9 mouse cellular contexts compared by ENCODE assay signal in the genomic region with DNA sequence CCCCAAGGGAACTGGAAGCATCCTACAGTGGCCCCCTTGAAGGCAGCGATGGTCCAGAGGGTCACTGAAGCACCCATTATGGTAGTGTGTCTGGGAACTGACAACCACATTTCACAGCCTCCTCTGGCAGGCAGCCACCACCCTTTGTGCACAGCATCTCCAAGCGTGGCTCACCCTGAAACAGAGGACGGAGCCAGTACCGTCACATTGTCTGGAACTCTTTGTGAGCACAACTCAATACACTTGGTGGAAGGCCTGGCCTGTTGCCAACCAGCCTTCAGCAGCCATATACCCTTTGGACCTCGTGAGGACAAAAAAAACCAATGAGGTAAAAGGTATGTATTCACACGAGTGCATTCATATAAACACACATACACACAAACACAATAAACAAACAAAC. TPM values are rescaled to one million over a fixed set of nuclear protein-coding genes. Genes with fewer than 3 reads are reported as not detected.
DNase-seq lines count a peak whose midpoint lies in the region; ATAC-seq lines count a peak whose summit lies in the region.
"Had no signal": no experiment of that assay in that cellular context is flagged by ENCODE, and none has a peak within 500 bp of the region (broad histone marks: within the 10 kb centered on the region; RNA-seq: fewer than 3 reads in every experiment).

No protein-coding gene starts in this region.

- H3K9me3 ChIP-seq in neural tube, embryonic 12.5 days = no peaks in the 10 kb centered on the region
- no peaks in the 10 kb centered on the region for H3K9me3 ChIP-seq in neural tube, embryonic 15.5 days (replicated peaks)
- no peaks in the 10 kb centered on the region for H3K9me3 ChIP-seq in intestine, embryonic 15.5 days
- H3K9me3 ChIP-seq: embryonic facial prominence, embryonic 13.5 days had no signal

- H3K9ac ChIP-seq in neural tube, embryonic 12.5 days = no peak overlapping the region
- no peak overlapping the region for H3K9ac ChIP-seq in neural tube, embryonic 15.5 days (replicated peaks)
- H3K9ac ChIP-seq in intestine, embryonic 15.5 days = no peak overlapping the region
- H3K9ac ChIP-seq: embryonic facial prominence, embryonic 13.5 days had no signal

- H3K4me2 ChIP-seq in neural tube, embryonic 12.5 days (replicated peaks) = no peak overlapping the region
- H3K4me2 ChIP-seq in neural tube, embryonic 15.5 days = no peak overlapping the region
- no peak overlapping the region for H3K4me2 ChIP-seq in intestine, embryonic 15.5 days (replicated peaks)
- H3K4me2 ChIP-seq: embryonic facial prominence, embryonic 13.5 days had no signal

- WGBS in neural tube, embryonic 12.5 days = 53% methylated on average over 6 of the region's 6 CpGs
- 45% methylated on average over 6 of the region's 6 CpGs for WGBS in neural tube, embryonic 15.5 days
- 45% methylated on average over 6 of the region's 6 CpGs for WGBS in intestine, embryonic 15.5 days

- peak; percentile 36; the same call in 1 of the 2 replicates for ATAC-seq in neural tube, embryonic 12.5 days (ENCODE audit: low FRiP score, low read depth)
- ATAC-seq in neural tube, embryonic 15.5 days (ENCODE audit: low FRiP score) = no peak
- peak; percentile 76; the same call in 1 of the 2 replicates for ATAC-seq in intestine, embryonic 15.5 days
- no peak for ATAC-seq in monocyte, adult 5-6 weeks (replicated peaks; ENCODE audit: insufficient number of reproducible peaks, low FRiP score, low TSS enrichment, poor library complexity, severe bottlenecking)

- H3K4me1 ChIP-seq in neural tube, embryonic 12.5 days = peaks cover 6% of the 10 kb centered on the region; the same call in 1 of the 2 replicates
- H3K4me1 ChIP-seq in neural tube, embryonic 15.5 days = no peaks in the 10 kb centered on the region
- no peaks in the 10 kb centered on the region; the same call in 1 of the 2 replicates for H3K4me1 ChIP-seq in intestine, embryonic 15.5 days (replicated peaks)

- no peaks in the 10 kb centered on the region for H3K27me3 ChIP-seq in neural tube, embryonic 12.5 days (replicated peaks)
- no peaks in the 10 kb centered on the region for H3K27me3 ChIP-seq in neural tube, embryonic 15.5 days (replicated peaks)
- no peaks in the 10 kb centered on the region for H3K27me3 ChIP-seq in intestine, embryonic 15.5 days (replicated peaks)
- H3K27me3 ChIP-seq: embryonic facial prominence, embryonic 13.5 days had no signal

- no peak overlapping the region for H3K27ac ChIP-seq in neural tube, embryonic 12.5 days
- no peak overlapping the region for H3K27ac ChIP-seq in neural tube, embryonic 15.5 days (replicated peaks)
- no peak overlapping the region for H3K27ac ChIP-seq in intestine, embryonic 15.5 days
- H3K27ac ChIP-seq: embryonic facial prominence, embryonic 13.5 days had no signal

- H3K4me3 ChIP-seq in neural tube, embryonic 12.5 days = no peak overlapping the region
- no peak overlapping the region for H3K4me3 ChIP-seq in neural tube, embryonic 15.5 days (replicated peaks)
- H3K4me3 ChIP-seq in intestine, embryonic 15.5 days (replicated peaks) = no peak overlapping the region
- H3K4me3 ChIP-seq: embryonic facial prominence, embryonic 13.5 days had no signal

- H3K36me3 ChIP-seq in neural tube, embryonic 12.5 days = no peaks in the 10 kb centered on the region
- H3K36me3 ChIP-seq in neural tube, embryonic 15.5 days = no peaks in the 10 kb centered on the region
- H3K36me3 ChIP-seq in intestine, embryonic 15.5 days = no peaks in the 10 kb centered on the region
- H3K36me3 ChIP-seq: embryonic facial prominence, embryonic 13.5 days had no signal

- DNase-seq in cerebellum, postnatal 14 days = peak; percentile 24 to 40
- no peak for DNase-seq in cerebellum, adult 9-11 months
- DNase-seq in lung, postnatal 36 days = peak; percentile 69
- no peak for DNase-seq in thymus, postnatal 0 days (ENCODE audit: low spot score)

RNA-seq across cellular contexts. Expression of gene Gm10282, which starts 3.2 kb away (rescaled TPM):
- 21.4 and 25.2 TPM in 2 replicates for polyA plus RNA-seq in neural tube, embryonic 12.5 days (2016; fragmentation: Nextera tagmentation; extraction: Ambion mirVana)
- polyA plus RNA-seq in neural tube, embryonic 15.5 days (2015; fragmentation: Nextera tagmentation; extraction: Ambion mirVana) = 10.9 and 13.0 TPM in 2 replicates
- 21.5 and 24.3 TPM in 2 replicates for polyA plus RNA-seq in intestine, embryonic 15.5 days (2015; fragmentation: Nextera tagmentation; extraction: Ambion mirVana)
- total RNA-seq in monocyte, adult 5-6 weeks (2017) = 1.5 to 3.3 TPM (median 3.1 TPM) in 3 replicates
- 32.8 and 33.9 TPM in 2 replicates for polyA plus RNA-seq in thymus, postnatal 0 days (2015; fragmentation: Nextera tagmentation; extraction: Ambion mirVana)

RNA-seq across cellular contexts. Expression of gene Klf2, which starts 10.6 kb away (rescaled TPM):
- 10.3 and 10.9 TPM in 2 replicates for polyA plus RNA-seq in neural tube, embryonic 12.5 days (2016; fragmentation: Nextera tagmentation; extraction: Ambion mirVana)
- 6.7 and 7.9 TPM in 2 replicates for polyA plus RNA-seq in neural tube, embryonic 15.5 days (2015; fragmentation: Nextera tagmentation; extraction: Ambion mirVana)
- polyA plus RNA-seq in intestine, embryonic 15.5 days (2015; fragmentation: Nextera tagmentation; extraction: Ambion mirVana) = 6.6 and 7.2 TPM in 2 replicates
- total RNA-seq in monocyte, adult 5-6 weeks (2017) = 183 to 225 TPM (median 194 TPM) in 3 replicates
- 16.8 and 21.4 TPM in 2 replicates for polyA plus RNA-seq in thymus, postnatal 0 days (2015; fragmentation: Nextera tagmentation; extraction: Ambion mirVana)

Comparison
In these comparisons a context has a peak if more than half of its experiments do, and no peak if none do; other contexts are left out.
1. DNase-seq: peak in cerebellum, postnatal 14 days (2 of 2) and lung, postnatal 36 days (single experiment); none in cerebellum, adult 9-11 months (single experiment) and thymus, postnatal 0 days (single experiment).
2. ATAC-seq: peak in neural tube, embryonic 12.5 days (single experiment) and intestine, embryonic 15.5 days (single experiment); none in neural tube, embryonic 15.5 days (single experiment) and monocyte, adult 5-6 weeks (single experiment).